Comparison of ENCODE assay signal across 8 mouse cellular contexts in the genomic region with DNA sequence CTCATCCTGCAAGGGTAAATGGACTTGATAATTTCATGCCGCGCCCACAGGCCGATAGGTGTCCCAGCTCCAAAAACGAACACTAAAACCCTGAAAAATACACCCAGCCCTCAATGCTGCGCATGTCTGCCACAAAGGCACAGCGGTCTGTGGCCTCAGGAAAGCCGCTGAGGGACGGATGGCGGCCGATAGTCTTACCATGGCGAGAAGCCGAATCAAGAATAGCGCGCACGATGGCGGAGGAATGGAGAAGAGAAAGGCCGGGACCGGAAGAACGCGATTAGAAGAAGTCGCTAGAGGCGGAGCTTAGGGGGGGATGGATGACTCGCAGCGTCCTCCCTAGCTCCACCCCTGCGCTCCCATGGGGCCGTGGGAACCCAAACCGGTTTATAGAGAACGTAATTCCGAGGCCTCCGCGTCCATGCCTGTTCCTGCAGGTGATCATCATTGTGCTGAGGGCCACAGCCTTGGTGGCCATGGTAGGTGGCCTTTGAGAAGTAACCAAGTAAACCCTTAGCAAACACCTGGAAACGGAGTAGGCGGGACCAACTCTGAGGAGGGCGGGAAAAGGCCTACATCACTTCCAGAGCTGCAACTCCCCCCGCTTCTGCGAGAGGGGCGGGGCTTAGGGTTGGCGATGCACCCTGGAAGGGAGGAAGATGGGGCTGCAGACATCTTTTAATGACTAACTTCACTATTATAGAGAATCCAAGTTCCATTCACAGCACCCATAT. TPM values are rescaled to one million over a fixed set of nuclear protein-coding genes. Genes with fewer than 3 reads are reported as not detected.
DNase-seq lines count a peak whose midpoint lies in the region; ATAC-seq lines count a peak whose summit lies in the region.

A gene (minus strand): TSS at position 476 of the 734 bp plus-strand sequence.

- H3K36me3 ChIP-seq in hindbrain, embryonic 15.5 days = peaks cover 7% of the 10 kb centered on the region; the same call in 1 of the 2 replicates
- no peaks in the 10 kb centered on the region for H3K36me3 ChIP-seq in macrophage (ENCODE audit: inconsistent target)

- no peaks in the 10 kb centered on the region for H3K9me3 ChIP-seq in hindbrain, embryonic 15.5 days

- peak within 1 kb of the TSS; percentile 53 for H3K4me3 ChIP-seq in hindbrain, embryonic 15.5 days
- peak within 1 kb of the TSS; percentile 59 for H3K4me3 ChIP-seq in macrophage (ENCODE audit: inconsistent target)

- peak within 1 kb of the TSS; percentile 66 for H3K9ac ChIP-seq in hindbrain, embryonic 15.5 days

- DNase-seq in T-cell, adult 2 months (ENCODE audit: low spot score) = peak; percentile 89
- DNase-seq in cerebellum, postnatal 36 days = peak; percentile 79 to 81
- DNase-seq in frontal cortex, postnatal 36 days (ENCODE audit: low spot score in 2 of 2) = peak; percentile 82 to 83
- DNase-seq in left cerebral cortex, adult 18-20 months (ENCODE audit: low spot score in 2 of 2) = peak; percentile 74 to 79
- peak; percentile 86 for DNase-seq in right cerebral cortex, adult 18-20 months
- peak; percentile 26 for DNase-seq in urinary bladder, postnatal 10 days (ENCODE audit: low spot score)

- H3K4me2 ChIP-seq in hindbrain, embryonic 15.5 days = peak within 1 kb of the TSS; percentile 56

- 16% methylated on average over 38 of the region's 38 CpGs for WGBS in hindbrain, embryonic 15.5 days
- WGBS in macrophage (ENCODE audit: missing documents) = 18% methylated on average over 34 of the region's 38 CpGs

- peaks cover 20% of the 10 kb centered on the region for H3K79me2 ChIP-seq in macrophage (ENCODE audit: inconsistent target)

- peak within 1 kb of the TSS; percentile 91 for H3K27ac ChIP-seq in hindbrain, embryonic 15.5 days (replicated peaks)
- H3K27ac ChIP-seq in macrophage = peak within 1 kb of the TSS; percentile 51

- peaks cover 9% of the 10 kb centered on the region for H3K4me1 ChIP-seq in hindbrain, embryonic 15.5 days (replicated peaks)

- peak; percentile 96 for ATAC-seq in hindbrain, embryonic 15.5 days (ENCODE audit: low FRiP score, low read depth)

- no peaks in the 10 kb centered on the region for H3K27me3 ChIP-seq in hindbrain, embryonic 15.5 days

RNA-seq across cellular contexts. Expression of the gene that starts here (rescaled TPM):
- 265 and 321 TPM in 2 replicates for polyA plus RNA-seq in hindbrain, embryonic 15.5 days (2015; fragmentation: Nextera tagmentation; extraction: Ambion mirVana)
- 100 to 1,000 TPM; 274 to 295 TPM for total RNA-seq in left cerebral cortex, adult 18-20 months (2021)
- 100 to 1,000 TPM in 1 of 26 experiments, 10 to 100 TPM in 20, 1 to 10 TPM in 5; 5.5 to 123 (median 17.6) TPM for total RNA-seq in macrophage (2018; cell fraction: chromatin; rRNA removed)
- 100 to 1,000 TPM; 257 to 862 (median 482) TPM for total RNA-seq in macrophage (2018; cell fraction: cytosol; rRNA removed)
- 100 to 1,000 TPM in 2 of 26 experiments, 10 to 100 TPM in 24; 25.7 to 113 (median 61.0) TPM for total RNA-seq in macrophage (2018; cell fraction: nucleus; rRNA removed)
- polyA plus RNA-seq in macrophage (2018) = 127 to 644 TPM (median 571 TPM) in 3 replicates

Comparison
In these comparisons a context has a peak if more than half of its experiments do, and no peak if none do; other contexts are left out.
1. Peak in every context shown above with its lines: DNase-seq, ATAC-seq, H3K4me3 ChIP-seq and H3K27ac ChIP-seq.
2. DNase-seq: peak in every context shown above with its lines; median percentile 89 in T-cell, adult 2 months; 86 in right cerebral cortex, adult 18-20 months; 82 in frontal cortex, postnatal 36 days; 80 in cerebellum, postnatal 36 days; 76 in left cerebral cortex, adult 18-20 months; 26 in urinary bladder, postnatal 10 days.